Mouse (Mus musculus) small intestine, adult 2 months (tissue): ENCODE measurements around the gene Exoc3l2.

Experiments used
- CTCF ChIP-seq: fragments of 200-500 bp; IDR thresholded peaks from 2 replicates; pipeline ENCODE4 v1.5.1; 2012; ENCODE audit warnings: low read depth, mild to moderate bottlenecking, control low read depth, inconsistent platforms, low read length, moderate library complexity, mixed read lengths; ENCODE audit not compliant: insufficient replicate concordance, insufficient read length; ENCODE audit errors: extremely low read depth
- POLR2A ChIP-seq: fragments of 200-500 bp; IDR thresholded peaks from 2 replicates; pipeline ENCODE4 v1.6.1; 2012; ENCODE audit warnings: low read depth, mild to moderate bottlenecking, control low read depth, inconsistent platforms, low read length, moderate library complexity

- TF ChIP-seq CTCF (peak; percentile 22; the same call in 1 of the 2 replicates), POLR2A (no peak; the same call in 1 of the 2 replicates)
Observed at GRCm38 (mm10) chr7:19458072-19458486, 5.1 kb upstream of the Exoc3l2 start.
